Mouse (Mus musculus): ENCODE results near the gene Cbfa2t3. TPM values are rescaled to one million over a fixed set of nuclear protein-coding genes. Genes with fewer than 3 reads are reported as not detected.
A peak's percentile ranks its signal among the peaks of the same experiment; 100 is the strongest.

Gene Cbfa2t3
- polyA plus RNA-seq, 1 experiment, result 58.8 TPM

DNA sequence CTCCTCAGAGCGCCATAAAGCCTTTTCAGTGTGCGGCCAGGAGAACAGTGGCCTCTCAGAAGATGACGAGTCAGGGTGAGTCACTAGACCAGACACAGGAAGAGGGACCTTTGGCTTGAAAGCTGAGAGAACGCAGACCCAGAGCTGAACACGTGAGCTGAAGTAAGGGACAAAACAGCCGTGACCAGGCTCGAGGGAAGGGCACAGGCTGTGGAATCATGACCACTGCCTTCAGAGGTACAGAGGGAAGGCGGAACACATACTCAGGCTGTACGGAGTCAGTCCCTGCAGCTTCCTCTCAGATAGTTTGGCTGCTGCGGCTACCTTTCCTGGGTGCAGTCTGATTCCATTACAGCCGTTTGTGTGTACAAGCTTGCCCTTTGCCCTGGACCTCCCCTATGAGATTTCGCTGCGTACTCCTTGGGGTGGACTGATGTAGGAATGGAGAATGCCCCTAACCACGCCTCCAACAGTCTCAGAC, 113.5 kb downstream of the Cbfa2t3 start:
- H3K4me1 ChIP-seq (ENCODE audit: control insufficient read depth, insufficient read depth, low read length), result no peaks in the 10 kb centered on the region; the same call in 1 of the 2 replicates
- 63% methylated on average over 14 of the region's 14 CpGs for WGBS
- H3K27ac ChIP-seq (ENCODE audit: control insufficient read depth, insufficient read depth, low read depth, low read length, poor library complexity), result no peak overlapping the region
- no peak overlapping the region for H3K4me3 ChIP-seq (replicated peaks; ENCODE audit: control insufficient read depth, low read depth, low read length)
- no peak for TF ChIP-seq POLR2A (IDR thresholded peaks at IDR 0.05; ENCODE audit: borderline replicate concordance, control insufficient read depth, low read depth, low read length)
- TF ChIP-seq CTCF (IDR thresholded peaks at IDR 0.05; ENCODE audit: control insufficient read depth, insufficient read depth, low read length), result no peak

DNA sequence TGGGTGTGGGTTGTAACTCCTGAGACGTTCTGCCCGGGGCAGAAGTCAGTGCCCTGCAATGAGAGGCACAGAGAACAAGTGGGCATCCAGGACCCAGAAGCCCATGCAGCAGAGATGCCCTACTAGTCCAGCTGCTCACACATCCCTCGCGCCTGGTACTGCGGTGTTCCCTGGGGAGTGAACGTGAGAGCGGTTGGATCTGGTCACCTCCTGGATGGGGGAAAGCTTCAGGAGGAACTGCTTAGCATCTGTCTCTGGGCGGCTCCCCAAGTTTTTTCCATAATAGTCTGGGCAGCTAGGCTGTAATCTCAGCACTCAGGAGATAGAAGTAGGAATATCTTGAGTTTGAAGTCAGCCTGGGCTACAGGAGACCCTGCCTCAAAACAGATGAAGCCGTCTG, 113.9 kb downstream of the Cbfa2t3 start:
- Histone ChIP-seq H3K27ac (ENCODE audit: control insufficient read depth, insufficient read depth, low read depth, low read length, poor library complexity) (no peak overlapping the region), H3K4me3 (replicated peaks; ENCODE audit: control insufficient read depth, low read depth, low read length) (no peak overlapping the region), H3K4me1 (ENCODE audit: control insufficient read depth, insufficient read depth, low read length) (no peaks in the 10 kb centered on the region; the same call in 1 of the 2 replicates)
- 84% methylated on average over 9 of the region's 9 CpGs for WGBS
- TF ChIP-seq CTCF (IDR thresholded peaks at IDR 0.05; ENCODE audit: control insufficient read depth, insufficient read depth, low read length), result no peak
- no peak for TF ChIP-seq POLR2A (IDR thresholded peaks at IDR 0.05; ENCODE audit: borderline replicate concordance, control insufficient read depth, low read depth, low read length)

DNA sequence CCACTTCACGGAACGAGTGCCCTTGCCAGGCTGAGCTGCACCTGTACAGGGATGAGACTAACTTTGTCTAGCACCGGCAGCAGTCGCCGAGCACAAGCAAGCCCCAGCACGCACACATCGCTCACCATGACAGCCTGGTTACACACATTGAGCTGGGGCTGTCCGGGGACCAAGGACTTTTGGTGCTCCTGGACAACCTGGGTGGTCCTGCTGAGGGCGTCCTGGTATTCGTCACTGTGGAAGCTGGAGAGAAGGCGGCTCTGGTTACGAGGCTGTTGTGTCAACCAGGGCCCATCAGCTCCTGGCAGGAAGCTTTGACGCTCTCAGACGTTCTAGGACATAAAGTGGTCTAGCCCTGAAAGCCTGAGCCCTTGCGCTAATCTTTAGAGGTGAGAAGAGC, 118.0 kb downstream of the Cbfa2t3 start:
- no peak overlapping the region for H3K4me3 ChIP-seq (replicated peaks; ENCODE audit: control insufficient read depth, low read depth, low read length)
- 89% methylated on average over 15 of the region's 15 CpGs for WGBS
- no peak for TF ChIP-seq POLR2A (IDR thresholded peaks at IDR 0.05; ENCODE audit: borderline replicate concordance, control insufficient read depth, low read depth, low read length)
- TF ChIP-seq CTCF (IDR thresholded peaks at IDR 0.05; ENCODE audit: control insufficient read depth, insufficient read depth, low read length), result no peak
- H3K27ac ChIP-seq (ENCODE audit: control insufficient read depth, insufficient read depth, low read depth, low read length, poor library complexity), result no peak overlapping the region
- no peaks in the 10 kb centered on the region; the same call in 1 of the 2 replicates for H3K4me1 ChIP-seq (ENCODE audit: control insufficient read depth, insufficient read depth, low read length)

DNA sequence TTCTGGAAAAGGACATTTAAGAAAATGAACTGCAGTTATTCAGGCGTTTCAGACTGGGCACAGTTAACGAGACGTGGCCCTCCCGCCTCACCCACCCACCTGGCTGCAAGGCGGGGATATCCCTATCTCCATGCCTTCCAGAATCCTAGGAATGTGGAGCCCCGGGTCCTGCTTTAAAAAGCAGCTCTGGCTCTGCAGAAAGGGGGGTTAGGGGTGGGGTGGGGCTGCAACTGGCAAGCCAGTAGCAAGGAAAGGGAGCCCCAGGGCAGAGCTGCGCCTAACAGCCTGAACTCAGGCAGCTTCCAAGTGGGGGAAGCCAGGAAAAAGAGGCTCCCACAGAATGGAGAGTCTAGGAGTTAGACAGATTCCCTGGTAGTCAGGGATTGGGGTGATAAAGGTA, 119.7 kb downstream of the Cbfa2t3 start:
- Histone ChIP-seq H3K4me1 (ENCODE audit: control insufficient read depth, insufficient read depth, low read length) (no peaks in the 10 kb centered on the region; the same call in 1 of the 2 replicates), H3K27ac (ENCODE audit: control insufficient read depth, insufficient read depth, low read depth, low read length, poor library complexity) (no peak overlapping the region), H3K4me3 (replicated peaks; ENCODE audit: control insufficient read depth, low read depth, low read length) (no peak overlapping the region)
- TF ChIP-seq CTCF (IDR thresholded peaks at IDR 0.05; ENCODE audit: control insufficient read depth, insufficient read depth, low read length) (no peak), POLR2A (IDR thresholded peaks at IDR 0.05; ENCODE audit: borderline replicate concordance, control insufficient read depth, low read depth, low read length) (no peak)
- WGBS, result 82% methylated on average over 7 of the region's 7 CpGs

DNA sequence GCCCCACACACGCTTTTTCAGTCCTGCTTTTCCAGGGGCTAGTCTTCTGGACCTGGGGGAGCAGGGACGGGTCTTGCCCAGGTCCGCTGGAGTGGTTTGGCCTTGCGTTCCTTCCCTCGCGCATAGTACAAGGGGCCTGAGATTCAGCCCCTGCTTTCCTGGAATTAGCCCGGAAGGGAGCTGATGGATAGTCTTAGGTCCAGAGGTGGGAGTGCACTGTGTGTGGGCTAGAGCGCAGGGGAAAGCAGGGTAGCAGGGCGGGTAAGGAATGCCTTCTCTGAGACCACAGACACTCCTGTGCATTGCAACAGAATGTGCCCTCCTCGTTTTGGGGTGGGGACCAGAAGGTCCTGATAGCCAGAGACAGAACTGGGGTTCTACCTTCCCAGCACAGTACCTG, 121.8 kb downstream of the Cbfa2t3 start:
- H3K27ac ChIP-seq (ENCODE audit: control insufficient read depth, insufficient read depth, low read depth, low read length, poor library complexity), result no peak overlapping the region
- WGBS, result 62% methylated on average over 10 of the region's 10 CpGs
- H3K4me1 ChIP-seq (ENCODE audit: control insufficient read depth, insufficient read depth, low read length), result no peaks in the 10 kb centered on the region; the same call in 1 of the 2 replicates
- no peak for TF ChIP-seq CTCF (IDR thresholded peaks at IDR 0.05; ENCODE audit: control insufficient read depth, insufficient read depth, low read length)
- no peak for TF ChIP-seq POLR2A (IDR thresholded peaks at IDR 0.05; ENCODE audit: borderline replicate concordance, control insufficient read depth, low read depth, low read length)
- no peak overlapping the region for H3K4me3 ChIP-seq (replicated peaks; ENCODE audit: control insufficient read depth, low read depth, low read length)

DNA sequence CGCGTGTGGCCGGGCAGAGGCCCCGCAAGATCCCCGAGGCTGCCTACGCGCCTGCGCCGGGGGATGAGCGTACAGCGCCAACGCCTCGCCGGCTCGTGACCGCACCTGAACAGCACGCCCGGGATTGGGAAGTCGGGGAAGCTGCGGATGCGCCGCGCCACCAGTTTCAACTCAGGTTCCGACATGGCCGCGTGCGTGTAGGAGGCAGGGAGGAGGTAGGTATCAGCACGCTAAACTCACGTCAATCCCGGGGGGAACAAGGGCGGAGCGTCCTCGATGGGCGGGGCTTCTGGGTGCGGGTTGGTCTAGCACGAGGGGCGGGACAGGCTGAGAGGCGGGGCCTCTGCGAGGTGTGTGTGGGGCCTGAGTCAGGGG, 122.3 kb downstream of the Cbfa2t3 start, which contains the start of gene Aprt:
Gene Aprt (minus strand): TSS at position 262 of the 375 bp plus-strand sequence.
- peak; percentile 71; the same call in 1 of the 2 replicates for TF ChIP-seq POLR2A (IDR thresholded peaks at IDR 0.05; ENCODE audit: borderline replicate concordance, control insufficient read depth, low read depth, low read length)
- no peak for TF ChIP-seq CTCF (IDR thresholded peaks at IDR 0.05; ENCODE audit: control insufficient read depth, insufficient read depth, low read length)
- H3K4me1 ChIP-seq (ENCODE audit: control insufficient read depth, insufficient read depth, low read length), result no peaks in the 10 kb centered on the region; the same call in 1 of the 2 replicates
- peak within 1 kb of the TSS; percentile 67 for H3K27ac ChIP-seq (ENCODE audit: control insufficient read depth, insufficient read depth, low read depth, low read length, poor library complexity)
- WGBS, result under 1% methylated on average over 39 of the region's 39 CpGs
- peak within 1 kb of the TSS; percentile 71 for H3K4me3 ChIP-seq (replicated peaks; ENCODE audit: control insufficient read depth, low read depth, low read length)

DNA sequence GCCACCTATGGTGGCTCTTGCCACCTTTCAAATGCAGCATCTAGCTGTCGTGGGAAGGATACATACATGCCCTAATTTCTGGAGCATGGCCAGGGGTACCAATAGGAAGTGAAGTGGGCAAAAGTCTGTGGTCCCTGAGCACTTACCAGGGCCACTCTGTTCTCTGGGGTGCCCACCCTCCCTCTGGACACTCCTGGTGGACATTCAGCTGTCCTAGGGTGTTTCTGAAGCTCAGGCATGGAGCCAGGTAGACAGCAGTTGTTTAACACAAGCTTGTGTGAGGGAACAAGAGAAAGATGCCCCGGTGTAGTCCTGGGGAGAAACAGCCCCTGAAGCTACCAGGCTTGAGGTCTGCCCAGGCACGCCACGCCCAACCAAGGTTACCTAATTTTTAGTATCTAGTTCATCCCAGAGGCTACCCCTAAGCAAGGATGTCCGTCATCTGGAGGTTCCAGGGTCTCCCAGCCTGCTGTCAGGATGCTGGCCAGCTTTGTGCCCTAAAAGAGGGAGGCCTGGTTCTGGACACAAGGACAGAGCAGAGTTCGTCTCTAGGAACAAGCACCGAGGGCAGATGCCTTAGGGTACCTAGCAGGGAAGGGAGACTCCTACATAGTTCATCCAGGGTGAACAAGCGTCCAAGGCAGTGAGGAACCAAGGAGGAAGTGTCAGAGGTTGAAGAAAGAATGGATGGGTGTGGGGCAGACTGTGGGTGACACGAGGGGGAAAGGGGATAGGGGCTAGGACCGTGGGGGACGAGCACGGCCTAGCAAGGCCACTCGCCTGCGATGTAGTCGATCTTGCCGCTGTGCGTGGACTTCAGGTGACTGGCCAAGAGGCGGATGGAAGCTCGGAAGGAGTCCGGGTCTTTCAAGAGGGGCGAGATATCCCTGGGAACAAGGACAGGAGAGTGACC, 122.9 kb downstream of the Cbfa2t3 start:
- Histone ChIP-seq H3K4me3 (replicated peaks; ENCODE audit: control insufficient read depth, low read depth, low read length) (peak overlapping the region; percentile 71), H3K27ac (ENCODE audit: control insufficient read depth, insufficient read depth, low read depth, low read length, poor library complexity) (peak overlapping the region; percentile 67), H3K4me1 (ENCODE audit: control insufficient read depth, insufficient read depth, low read length) (no peaks in the 10 kb centered on the region; the same call in 1 of the 2 replicates)
- no peak for TF ChIP-seq POLR2A (IDR thresholded peaks at IDR 0.05; ENCODE audit: borderline replicate concordance, control insufficient read depth, low read depth, low read length)
- no peak for TF ChIP-seq CTCF (IDR thresholded peaks at IDR 0.05; ENCODE audit: control insufficient read depth, insufficient read depth, low read length)
- WGBS, result 6% methylated on average over 21 of the region's 21 CpGs

DNA sequence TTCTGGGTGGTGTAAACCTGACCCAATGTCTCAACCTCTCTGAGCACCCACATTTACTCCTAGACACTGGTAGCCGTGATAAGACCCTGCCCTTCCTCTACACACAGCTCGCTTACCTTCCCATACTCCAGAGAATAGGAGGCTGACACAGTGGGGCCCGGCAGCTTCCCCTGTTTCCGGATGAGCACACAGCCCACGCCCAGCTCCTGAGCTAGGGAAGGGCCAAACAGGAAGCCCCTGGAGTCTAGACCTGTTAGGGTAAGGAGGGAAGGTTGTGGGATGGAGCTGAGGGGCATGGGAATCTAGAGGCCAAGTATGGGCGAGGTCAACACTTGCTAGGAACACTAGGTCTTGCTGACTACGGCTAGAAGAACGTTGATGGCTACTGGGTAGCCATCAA, 123.6 kb downstream of the Cbfa2t3 start:
- peak overlapping the region; percentile 67 for H3K27ac ChIP-seq (ENCODE audit: control insufficient read depth, insufficient read depth, low read depth, low read length, poor library complexity)
- no peaks in the 10 kb centered on the region; the same call in 1 of the 2 replicates for H3K4me1 ChIP-seq (ENCODE audit: control insufficient read depth, insufficient read depth, low read length)
- TF ChIP-seq POLR2A (IDR thresholded peaks at IDR 0.05; ENCODE audit: borderline replicate concordance, control insufficient read depth, low read depth, low read length), result no peak
- TF ChIP-seq CTCF (IDR thresholded peaks at IDR 0.05; ENCODE audit: control insufficient read depth, insufficient read depth, low read length), result no peak
- 42% methylated on average over 8 of the region's 8 CpGs for WGBS
- peak overlapping the region; percentile 71 for H3K4me3 ChIP-seq (replicated peaks; ENCODE audit: control insufficient read depth, low read depth, low read length)

Other genes with a start within 250 kb of the Cbfa2t3 start
- gene Snai3, start 238.4 kb downstream of the Cbfa2t3 start, polyA plus RNA-seq (2011; ENCODE audit: insufficient read depth, insufficient read length, low replicate concordance, missing spikeins), result 2.2 TPM in 1 of 2 replicates, not detected in the other
- gene Rnf166, start 223.0 kb downstream of the Cbfa2t3 start, polyA plus RNA-seq (2011; ENCODE audit: insufficient read depth, insufficient read length, low replicate concordance, missing spikeins), result 17.4 and 32.7 TPM in 2 replicates
- gene Ctu2, start 223.0 kb downstream of the Cbfa2t3 start, polyA plus RNA-seq (2011; ENCODE audit: insufficient read depth, insufficient read length, low replicate concordance, missing spikeins), result 62.9 and 122 TPM in 2 replicates
- 21.6 and 49.3 TPM in 2 replicates for gene Piezo1, start 147.8 kb downstream of the Cbfa2t3 start, polyA plus RNA-seq (2011; ENCODE audit: insufficient read depth, insufficient read length, low replicate concordance, missing spikeins)
- gene Cdt1, start 131.1 kb downstream of the Cbfa2t3 start, polyA plus RNA-seq (2011; ENCODE audit: insufficient read depth, insufficient read length, low replicate concordance, missing spikeins), result 62.8 and 68.5 TPM in 2 replicates
- gene Aprt, start 122.2 kb downstream of the Cbfa2t3 start, polyA plus RNA-seq (2011; ENCODE audit: insufficient read depth, insufficient read length, low replicate concordance, missing spikeins), result 41.8 and 95.4 TPM in 2 replicates
- gene Galns, start 87.6 kb downstream of the Cbfa2t3 start, polyA plus RNA-seq (2011; ENCODE audit: insufficient read depth, insufficient read length, low replicate concordance, missing spikeins), result 18.7 and 40.6 TPM in 2 replicates
- gene Trappc2l, start 87.5 kb downstream of the Cbfa2t3 start, polyA plus RNA-seq (2011; ENCODE audit: insufficient read depth, insufficient read length, low replicate concordance, missing spikeins), result 14.0 and 36.5 TPM in 2 replicates
- gene Pabpn1l, start 76.4 kb downstream of the Cbfa2t3 start, polyA plus RNA-seq (2011; ENCODE audit: insufficient read depth, insufficient read length, low replicate concordance, missing spikeins), result not detected in 2 replicates
- 5.0 TPM in 2 replicates for gene Acsf3, start 76.4 kb upstream of the Cbfa2t3 start, polyA plus RNA-seq (2011; ENCODE audit: insufficient read depth, insufficient read length, low replicate concordance, missing spikeins)
- 0.31 TPM in 1 of 2 replicates, not detected in the other for gene Cdh15, start 148.9 kb upstream of the Cbfa2t3 start, polyA plus RNA-seq (2011; ENCODE audit: insufficient read depth, insufficient read length, low replicate concordance, missing spikeins)